Mouse (Mus musculus) right cerebral cortex, adult 2 months (tissue): ENCODE data around the gene Ggcx.
"Not testable (repeated sequence)": the region's sequence is repeated elsewhere in the genome, so short reads cannot be mapped to it uniquely, and the experiment has no call there.

Experiments used
- DNase-seq, 2 experiments: peaks; one replicate each; pipeline ENCODE4 v3.0.0; 2021 to 2022; ENCODE audit warnings: low spot score in 2 of 2

The Ggcx gene

DNA sequence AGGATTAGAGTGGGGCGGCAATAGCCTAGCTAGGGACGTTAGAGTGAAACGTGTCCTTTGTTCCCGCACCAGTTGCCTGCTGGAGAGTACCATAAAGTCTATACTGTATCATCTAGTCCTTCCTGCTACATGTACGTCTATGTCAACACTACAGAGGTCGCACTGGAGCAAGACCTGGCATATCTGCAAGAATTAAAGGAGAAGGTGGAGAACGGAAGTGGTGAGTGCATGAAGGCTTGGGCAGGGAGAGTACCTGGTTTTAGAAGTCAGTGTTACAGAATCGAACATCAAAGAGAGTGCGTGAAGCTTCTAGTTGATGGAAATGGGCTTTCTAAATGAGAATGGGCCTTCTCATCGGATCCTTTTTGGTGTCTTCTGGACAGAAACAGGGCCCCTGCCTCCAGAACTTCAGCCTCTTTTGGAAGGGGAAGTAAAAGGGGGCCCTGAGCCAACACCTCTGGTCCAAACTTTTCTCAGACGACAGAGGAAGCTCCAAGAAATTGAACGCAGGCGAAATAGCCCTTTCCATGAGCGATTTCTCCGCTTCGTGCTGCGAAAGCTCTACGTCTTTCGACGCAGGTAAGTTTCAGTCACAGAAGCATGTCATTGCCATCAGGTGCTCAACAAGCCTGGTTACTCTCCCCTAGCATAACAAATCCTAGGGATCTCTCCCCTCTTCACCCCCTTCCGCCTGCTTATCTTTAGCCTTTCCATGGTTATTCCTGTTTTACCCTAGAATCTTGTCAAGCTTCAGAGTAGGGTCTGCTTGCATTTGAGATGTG, 15.1 kb downstream of the Ggcx start:
- no peak for DNase-seq

DNA sequence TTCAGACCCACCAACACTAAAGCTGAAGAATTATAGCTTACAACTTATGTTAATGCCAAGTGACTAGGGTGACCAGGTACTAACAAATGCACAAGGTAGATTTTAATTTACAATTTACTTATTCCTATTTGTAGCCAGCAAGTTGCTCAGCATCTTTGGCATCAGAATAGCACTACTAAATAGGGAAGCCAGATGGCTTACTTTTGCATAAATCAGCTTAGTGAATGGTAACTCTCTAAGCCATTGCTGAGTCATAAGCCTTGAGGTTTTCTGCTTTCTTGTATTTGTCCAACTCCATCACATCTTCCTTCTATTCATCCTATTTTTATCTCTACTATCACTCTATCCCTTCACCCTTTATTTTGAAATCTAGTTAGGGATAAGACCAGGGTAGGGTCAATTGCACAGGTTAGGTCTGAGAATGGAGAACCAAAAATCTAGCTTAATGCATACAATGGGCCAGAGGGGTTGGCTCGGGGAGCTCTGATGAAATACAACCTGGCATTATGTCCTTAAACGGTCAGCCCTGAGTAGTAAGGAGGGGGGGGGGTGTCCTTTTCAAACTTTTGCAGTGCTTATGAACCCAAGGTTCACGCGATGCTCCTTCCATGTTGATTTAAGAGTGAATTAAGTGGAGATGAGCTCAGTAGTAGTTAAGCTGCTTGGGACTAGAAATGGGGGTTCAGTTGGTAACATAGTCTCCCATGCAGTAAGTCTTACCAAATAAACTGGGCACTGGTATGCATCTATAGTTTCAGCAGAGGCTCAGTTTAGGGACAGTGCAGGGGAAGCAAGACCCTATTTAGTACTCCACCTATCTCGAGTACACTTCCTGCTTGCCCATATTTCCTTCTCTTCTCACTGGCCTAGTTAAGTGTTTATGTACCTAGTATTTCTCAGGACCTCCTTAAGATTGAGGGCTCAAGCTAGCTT, 17.1 kb downstream of the Ggcx start:
- no peak for DNase-seq

DNA sequence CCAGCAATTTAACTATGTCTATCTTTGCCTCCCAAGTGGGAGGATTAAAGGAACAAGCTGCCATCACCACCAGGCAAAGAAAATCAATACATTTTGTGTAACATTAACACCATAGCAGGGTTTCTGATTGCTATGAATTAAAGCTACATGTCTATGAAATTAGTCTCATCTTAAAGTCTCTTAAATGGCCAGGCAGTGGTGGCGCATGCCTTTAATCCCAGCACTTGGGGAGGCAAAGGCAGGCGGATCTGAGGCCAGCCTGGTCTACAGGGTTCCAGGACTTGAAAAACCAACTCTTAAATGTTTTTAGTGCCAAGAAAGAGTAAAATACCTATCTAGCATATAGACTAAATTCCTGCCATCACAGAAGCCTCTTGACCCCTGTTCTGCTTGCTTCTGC, 18.0 kb downstream of the Ggcx start:
- DNase-seq: no peak

DNA sequence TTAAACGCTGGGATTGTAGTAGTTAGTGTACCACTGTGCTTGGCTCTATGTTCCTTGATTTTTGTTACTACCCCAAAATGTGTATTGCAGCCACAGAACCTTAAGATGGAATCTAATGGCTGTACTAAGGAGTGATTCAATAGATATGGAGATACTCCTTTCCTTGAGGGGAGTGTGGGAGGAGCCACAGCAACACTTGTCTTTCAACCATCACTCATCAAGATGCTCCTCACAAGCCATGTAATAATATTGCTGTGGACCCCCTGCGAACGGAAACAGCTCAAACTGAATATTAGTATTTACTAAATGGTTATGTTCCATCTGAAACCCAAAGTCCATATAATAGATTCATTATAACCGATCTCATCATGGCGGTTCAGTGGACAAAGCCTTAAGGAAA, 24.1 kb downstream of the Ggcx start:
- no peak for DNase-seq

DNA sequence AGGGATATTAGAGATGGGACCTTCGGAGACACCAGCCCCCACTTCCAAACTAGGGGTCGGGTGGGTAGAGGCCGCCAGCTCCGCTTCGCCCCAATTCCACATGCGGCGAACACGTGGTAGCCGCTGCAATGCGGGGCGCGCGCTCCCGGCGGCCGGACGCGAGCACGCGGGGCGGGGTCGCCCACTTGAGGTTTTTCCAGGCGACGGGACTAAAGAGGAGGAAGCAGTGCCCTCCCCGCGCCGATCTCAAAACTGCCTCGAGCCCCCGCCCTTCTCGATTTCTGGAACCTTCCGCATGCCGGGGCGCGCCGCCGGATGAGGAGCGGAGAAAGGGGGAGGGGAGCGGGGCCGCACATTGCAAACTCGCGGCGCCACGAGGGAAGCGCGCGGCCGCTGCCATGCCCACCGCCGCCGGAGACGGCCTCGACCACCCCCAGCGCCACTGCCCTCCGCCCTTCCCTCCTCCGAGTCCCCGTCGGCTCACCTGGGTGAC, 24.8 kb downstream of the Ggcx start:
- DNase-seq: peak; percentile 91 to 92

DNA sequence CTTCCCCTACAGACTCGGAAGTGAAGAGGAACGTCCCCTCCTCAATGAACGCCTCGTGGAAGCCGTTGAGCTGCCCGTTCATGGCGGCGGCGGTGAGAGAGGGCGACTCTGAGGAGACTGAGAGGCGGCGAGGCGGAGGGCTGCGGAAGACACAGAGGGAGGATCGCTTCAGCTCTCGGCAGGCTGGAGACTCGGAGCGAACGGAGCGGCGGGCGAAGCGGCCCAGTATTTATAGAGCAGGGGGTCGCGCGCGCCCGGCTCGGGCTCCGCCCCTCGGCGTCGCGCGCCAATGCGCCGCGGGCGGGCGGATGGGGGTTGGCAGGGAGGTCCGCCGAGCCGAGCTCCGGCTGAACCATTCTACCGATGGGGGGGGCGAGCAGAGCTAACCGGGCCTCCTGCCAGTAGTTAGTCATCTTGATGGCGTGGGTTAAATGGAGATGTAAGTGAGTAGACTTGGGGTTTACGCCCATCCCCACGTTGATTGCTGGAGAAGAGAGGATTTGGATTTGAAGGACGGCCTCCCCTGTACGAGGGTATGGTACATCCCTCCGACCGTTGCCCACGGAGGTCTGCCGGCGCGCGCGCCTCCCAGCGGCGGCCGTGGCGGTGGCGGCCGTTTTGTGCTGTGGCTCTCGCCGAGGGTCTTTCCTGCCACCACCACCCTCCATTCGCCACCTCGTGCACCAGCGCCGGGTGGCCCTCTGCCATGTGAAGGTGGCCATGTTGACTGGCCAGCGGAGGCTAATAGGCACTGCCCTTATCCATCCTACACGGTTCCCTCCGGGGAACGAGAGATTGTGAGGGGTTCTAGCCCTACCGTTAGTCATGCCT, 25.5 kb downstream of the Ggcx start, which contains the start of gene Mat2a:
Gene Mat2a (minus strand): TSS at position 204 of the 831 bp plus-strand sequence.
- peak; percentile 95 to 97 for DNase-seq

DNA sequence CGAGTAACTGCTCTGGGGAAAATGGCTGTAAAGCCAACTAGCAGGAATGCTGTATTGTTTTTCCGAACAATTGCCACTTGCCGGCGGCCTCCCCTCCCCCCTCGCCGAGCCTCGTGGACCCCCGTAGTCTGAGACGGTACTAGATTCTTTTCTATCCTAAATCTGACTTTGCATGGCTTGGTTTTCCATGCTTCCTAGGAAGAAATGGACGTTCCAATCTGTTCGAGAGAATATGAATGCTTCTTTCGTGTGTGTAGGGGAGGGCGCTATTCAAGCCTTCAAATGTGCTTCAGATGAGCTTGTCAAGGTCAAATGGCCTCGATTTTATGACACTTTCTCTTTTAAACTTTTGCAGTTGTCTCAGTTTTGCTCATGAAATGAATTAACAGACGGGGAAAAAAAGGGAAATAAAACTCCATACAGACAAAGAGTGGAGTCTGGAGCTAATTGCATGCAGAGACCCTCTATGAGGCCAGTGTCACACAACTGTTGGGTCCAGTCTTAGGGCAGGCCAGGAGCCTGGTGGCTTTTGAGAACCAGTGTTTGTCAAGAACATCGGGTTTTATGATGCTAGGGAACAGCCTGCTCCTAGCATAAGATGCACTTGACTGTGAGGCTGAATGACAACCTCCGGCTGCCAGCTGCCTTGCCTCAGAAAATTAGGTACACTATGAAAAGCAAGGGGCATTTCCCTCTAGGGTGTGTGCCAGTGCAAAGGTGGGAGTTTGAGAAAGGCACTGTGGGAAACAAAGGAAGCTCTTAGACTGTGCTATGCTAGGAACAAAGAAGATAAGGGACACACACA, 26.3 kb downstream of the Ggcx start:
- DNase-seq: peak; percentile 36 to 43

DNA sequence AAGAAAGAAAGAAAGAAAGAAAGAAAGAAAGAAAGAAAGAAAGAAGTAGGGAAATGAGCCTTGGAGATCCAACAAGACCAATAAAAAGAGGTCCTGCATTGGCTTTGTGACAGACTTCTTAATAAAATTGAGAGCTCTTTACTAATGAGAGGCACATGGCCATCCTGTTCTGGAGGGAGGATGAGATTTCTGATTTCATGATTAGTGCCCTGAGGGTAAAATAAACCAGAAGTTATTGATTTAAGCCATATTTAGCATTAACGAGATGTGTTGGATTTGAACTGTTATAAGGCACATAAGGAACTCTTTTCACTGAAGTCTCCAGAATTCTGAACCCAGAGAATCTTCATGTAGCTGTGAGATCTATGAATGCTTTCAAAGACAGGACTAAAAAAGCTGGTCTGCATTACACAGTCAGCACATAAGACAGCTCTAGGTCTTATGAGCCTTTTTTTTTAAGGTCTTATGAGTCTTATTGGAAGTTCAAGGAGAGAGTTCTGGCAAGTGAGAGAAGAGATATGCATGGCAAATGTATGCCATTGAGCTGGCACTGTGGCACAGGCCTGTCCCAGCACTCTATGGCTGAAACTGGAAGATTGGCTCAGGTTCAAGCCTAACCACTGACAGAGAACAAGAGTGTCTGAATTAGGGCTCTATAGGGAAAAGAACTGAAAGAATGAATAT, 29.0 kb downstream of the Ggcx start:
- no peak for DNase-seq

DNA sequence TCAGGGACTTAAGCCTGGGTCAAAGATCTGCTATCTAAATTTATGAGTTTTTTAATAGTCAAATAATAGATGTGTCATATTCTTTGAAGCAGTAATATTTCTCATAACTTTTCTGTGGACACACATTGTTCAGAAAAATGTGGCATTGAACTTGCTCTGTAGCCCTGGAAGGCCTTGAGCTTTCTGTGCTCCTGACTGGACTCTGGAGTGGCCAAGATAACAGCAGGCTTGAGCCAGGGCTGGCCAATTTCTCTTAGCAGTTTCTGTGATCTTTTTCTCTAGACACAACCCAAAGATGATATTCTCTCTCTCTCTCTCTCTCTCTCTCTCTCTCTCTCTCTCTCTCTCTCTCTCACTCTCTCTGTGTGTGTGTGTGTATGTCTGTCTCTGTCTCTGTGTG, 30.9 kb downstream of the Ggcx start:
- no peak for DNase-seq

DNA sequence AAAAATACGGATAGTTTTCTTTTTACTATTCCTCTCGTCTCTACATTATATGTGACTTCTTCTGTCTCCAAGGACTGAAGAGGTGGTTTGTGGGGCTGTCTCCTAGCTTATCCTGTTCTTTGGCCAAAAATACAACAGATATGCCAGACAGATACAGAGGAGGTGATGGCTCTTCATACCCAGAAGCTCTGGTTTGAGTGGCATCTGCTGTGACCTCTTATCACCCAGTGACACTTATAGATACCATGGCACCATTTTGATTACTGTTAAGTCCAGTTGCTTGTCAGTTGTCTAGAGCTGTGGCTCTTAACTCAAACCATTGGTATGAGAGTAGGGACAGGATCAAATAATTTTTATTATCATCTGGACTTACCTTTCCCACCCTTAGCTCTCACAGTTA, 33.4 kb downstream of the Ggcx start:
- DNase-seq: no peak

DNA sequence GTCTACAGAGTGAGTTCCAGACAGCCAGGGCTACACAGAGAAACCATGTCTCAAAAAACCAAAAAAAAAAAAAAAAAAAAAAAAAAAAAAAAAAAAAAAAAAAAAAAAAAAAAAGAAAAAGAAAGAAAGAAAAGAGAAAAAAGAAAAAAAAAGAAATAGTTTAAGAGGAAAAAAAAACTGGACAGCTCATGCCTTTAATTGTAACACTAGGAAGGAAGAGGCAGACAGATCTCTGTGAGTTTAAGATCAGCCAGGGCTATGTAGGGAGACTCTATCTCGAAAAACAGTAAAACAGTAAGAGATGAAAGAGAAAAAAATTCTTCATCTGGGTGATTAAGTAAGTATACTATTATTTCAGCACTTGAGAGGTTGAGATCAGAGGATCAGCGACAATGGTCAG, 37.7 kb downstream of the Ggcx start:
- not testable (repeated sequence) for DNase-seq

DNA sequence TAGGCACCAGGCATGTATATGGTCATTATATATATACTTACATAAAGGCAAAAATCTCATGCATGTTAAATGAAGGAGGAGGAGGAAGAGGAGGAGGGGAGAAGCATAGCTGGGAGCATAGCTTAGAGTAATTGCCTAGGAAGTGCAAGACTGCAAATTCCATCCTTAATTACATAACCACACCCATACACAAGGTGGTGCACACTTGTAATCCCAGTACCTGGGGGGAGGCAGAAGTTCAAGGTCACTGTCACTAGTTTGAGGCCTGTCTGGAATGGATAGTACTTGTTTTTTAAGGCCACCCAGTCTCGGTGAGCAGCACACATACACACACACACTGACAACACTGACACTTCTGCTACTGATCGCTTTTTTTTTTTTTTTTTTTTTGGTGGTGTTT, 38.2 kb downstream of the Ggcx start:
- no peak for DNase-seq

DNA sequence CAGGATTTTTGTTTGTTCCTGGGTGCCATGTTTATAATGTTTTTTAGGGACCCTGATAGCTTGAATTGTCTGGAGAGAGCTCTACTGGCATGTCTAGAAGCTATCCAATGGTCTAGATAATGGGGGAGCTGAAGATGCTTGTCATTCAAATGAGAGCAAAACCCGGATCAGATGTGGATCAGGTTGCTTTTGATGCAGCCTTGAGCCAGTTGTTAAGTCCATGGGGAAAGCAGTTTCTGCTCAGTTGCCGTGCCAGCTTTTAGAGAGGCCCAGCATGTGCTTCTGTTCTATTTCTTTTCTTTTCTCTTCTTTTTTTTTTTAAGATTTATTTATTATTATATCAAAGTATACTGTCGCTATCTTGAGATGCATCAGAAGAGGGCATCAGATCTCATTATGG, 39.5 kb downstream of the Ggcx start:
- DNase-seq: no peak

DNA sequence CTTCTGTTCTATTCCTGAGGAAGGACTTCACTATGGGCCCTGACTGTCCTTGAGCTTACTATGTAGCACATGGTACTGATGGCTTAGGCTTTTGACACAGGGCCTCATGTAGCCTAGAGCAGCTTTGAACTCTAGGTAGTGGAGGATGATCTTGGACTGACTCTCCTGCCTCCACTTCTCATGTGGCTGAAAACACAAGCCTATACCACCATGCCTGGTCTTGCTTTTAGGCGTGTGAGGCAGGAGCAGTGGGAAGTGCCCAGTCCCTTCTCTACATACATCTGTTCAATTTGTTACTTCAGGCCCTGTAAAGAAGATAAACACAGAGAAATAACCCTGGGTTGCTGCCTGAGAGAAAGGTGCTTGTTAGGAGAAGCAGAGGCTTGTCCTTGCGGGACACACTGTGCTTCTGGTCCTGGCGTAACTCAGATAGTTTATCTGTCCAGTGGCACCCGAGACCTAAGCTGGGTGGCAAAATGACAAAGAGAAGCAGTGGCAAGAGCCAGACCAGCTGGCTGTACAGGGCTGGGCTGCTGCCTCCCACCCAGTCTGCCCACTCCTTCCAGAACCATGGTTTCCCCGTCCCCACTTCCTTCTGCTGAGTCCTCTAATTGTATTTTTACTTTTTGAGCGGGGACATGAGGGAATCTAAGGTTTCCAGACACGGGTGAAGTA, 40.1 kb downstream of the Ggcx start:
- DNase-seq: no peak

DNA sequence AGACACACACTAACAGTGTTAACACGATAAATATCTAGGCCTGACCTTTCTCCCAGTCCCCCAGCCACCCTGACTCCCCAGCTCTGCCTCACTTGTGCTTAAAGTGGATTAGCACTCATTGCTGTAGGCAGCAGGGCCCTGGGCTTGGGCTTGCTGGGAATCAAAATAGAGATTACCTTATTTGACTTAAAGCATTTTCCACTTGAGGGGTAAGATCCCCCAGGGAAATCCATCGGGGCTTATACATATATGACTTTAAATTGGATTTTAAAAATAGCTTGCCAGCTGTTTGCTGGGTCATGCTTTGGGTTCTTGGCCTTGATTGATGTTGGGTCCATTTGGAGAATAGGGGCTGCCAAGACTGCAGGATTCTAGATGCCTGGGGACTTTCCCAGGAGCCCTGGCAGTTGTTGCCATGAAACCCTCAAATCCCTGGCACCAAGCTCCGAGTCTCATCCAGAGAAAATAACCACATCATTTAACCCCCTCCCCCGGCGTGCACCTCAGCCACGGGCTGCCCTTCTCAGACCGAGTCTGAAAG, 40.8 kb downstream of the Ggcx start:
- DNase-seq: peak in 1 of 2 experiments; percentile 21

DNA sequence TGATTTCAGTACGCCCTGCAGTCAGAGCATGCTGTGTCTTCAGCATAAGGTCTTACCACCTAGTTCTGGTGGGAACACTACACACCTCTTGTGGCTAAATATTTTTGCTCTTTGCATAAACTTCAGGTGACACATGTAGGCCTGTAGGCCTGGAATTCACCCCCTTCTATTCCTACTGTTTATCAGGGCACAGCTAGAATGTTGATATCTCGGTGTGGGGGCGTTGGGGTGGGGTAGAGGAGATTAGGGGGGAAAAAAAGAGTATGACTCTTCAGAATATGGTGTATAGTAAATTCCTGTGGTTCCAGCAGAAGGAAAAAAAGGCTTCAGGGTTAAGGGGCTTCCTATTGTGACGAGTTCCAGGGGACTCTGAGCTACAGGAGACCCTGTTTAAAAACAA, 42.5 kb downstream of the Ggcx start:
- DNase-seq: no peak

DNA sequence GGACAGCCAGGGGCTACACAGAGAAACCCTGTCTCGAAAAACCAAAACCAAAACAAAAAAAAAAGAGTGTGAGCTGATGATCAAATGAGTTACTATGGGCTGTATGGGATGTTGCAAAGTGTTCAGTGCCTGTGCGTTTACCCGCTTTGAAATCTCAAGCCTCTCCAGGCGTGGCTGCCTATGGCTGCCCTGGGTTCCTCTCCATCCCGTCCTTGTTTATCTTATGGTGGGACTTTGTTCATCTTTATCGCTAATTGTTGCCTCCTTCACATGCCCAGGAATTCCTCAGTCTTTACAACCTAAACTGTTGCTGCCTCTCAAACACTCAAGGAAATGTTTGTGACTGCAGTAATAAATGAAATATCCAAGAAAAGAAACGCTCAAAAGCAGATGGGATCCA, 44.3 kb downstream of the Ggcx start:
- DNase-seq: no peak

DNA sequence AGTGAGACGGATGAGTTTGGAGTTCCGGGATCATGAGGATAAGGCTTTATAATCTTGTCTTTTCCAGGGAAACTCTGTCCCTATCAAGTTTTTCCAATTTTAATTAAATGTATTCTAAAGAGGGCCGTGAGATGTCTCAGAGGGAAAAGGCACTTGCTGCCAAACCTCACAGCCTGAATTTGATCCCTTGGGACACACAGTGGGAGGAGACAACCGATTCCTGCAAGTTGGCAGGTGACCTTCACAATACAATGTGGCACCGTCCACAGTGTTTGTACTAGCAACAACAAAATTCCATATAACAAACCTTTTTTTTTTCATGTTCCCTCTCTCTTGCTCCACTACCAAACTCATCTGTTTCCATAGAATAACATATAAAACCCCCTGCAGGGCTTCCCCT, 44.8 kb downstream of the Ggcx start:
- no peak for DNase-seq

DNA sequence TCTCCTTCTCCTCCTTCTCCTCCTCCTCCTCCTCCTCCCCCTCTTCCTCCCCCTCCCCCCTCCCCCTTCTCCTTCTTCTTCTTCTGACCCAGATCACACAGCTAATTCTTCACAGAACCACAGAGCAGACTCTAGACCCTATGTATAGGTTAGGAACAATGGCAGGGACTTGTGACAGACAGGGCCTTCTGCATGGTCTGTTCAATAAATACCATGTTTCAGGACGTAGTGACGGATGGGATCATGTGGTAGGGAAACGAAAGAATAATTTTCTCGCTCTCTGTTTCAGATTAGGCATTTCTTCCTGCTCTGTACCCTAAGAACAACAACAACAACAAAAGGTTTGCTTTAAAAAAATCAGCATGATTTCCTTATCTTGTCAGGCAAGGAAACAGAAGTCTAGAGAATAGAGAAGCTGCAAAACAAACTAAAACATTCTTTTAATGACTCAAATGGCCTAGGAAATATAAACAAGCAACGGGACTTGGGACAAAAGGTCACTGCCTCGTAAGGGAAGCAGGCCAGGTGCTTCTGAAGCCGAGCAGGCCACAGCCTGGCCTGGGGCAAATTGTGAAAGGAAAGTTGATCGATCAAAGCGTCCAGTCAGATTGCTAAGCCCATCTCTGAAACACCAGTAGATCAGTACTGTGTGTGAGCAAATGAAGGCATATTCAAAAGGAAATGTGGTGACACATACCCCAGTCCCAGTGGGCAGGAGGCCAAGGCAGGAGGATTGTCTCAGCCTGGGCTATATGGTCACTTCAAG, 46.1 kb downstream of the Ggcx start:
- DNase-seq: no peak
